Mouse (Mus musculus) R1 (cell line): ENCODE results near the gene Gm8882.
"Not testable (repeated sequence)": the region's sequence is repeated elsewhere in the genome, so short reads cannot be mapped to it uniquely, and the experiment has no call there.

ENCODE experiments used
- DNase-seq: peaks from one replicate; pipeline ENCODE4 v3.0.0-alpha.2; 2018; ENCODE audit warnings: low read depth, low spot score

The Gm8882 gene

GRCm38 (mm10) chr6:132364034-132364433 is at the start of gene Gm8882:
Gm8882 (minus strand) TSS chr6:132364134.
- not testable (repeated sequence) for DNase-seq

GRCm38 (mm10) chr6:132314657-132315056 is 49.3 kb downstream of the Gm8882 start, which contains the start of gene Prpmp5:
Prpmp5 (minus strand) TSS chr6:132314757.
- DNase-seq: not testable (repeated sequence)
